Mouse (Mus musculus) MEL (cell line): ENCODE data around the gene Sgsm2. TPM values are rescaled to one million over a fixed set of nuclear protein-coding genes. Genes with fewer than 3 reads are reported as not detected.
A peak's percentile ranks its signal among the peaks of the same experiment; 100 is the strongest.

Source experiments
- DNase-seq: peaks from one replicate; pipeline ENCODE4 v3.0.0; 2011; ENCODE audit warnings: low read depth, low spot score
- H3K27ac ChIP-seq: 2 replicates; pipeline ENCODE4 v1.5.1; 2012; ENCODE audit warnings: low read depth, mild to moderate bottlenecking, control low read depth, low read length, moderate library complexity; ENCODE audit not compliant: control insufficient read depth
- H3K27me3 ChIP-seq, 2 experiments: fragments of 150-350 bp in 1 of 2; sonication (generic) in 1 of 2; 2 replicates each; pipeline ENCODE4 v1.6.1; 2012; ENCODE audit warnings: low read length in 2 of 2, mild to moderate bottlenecking in 2 of 2, improper control_type of control experiment in 1 of 2, moderate library complexity in 1 of 2; ENCODE audit not compliant: insufficient read depth in 2 of 2, control insufficient read depth in 1 of 2
- H3K36me3 ChIP-seq, 2 experiments: 2 replicates each; pipeline ENCODE4 v1.6.1; 2012 to 2014; ENCODE audit warnings: low read length in 2 of 2, improper control_type of control experiment in 1 of 2, inconsistent platforms in 1 of 2, mild to moderate bottlenecking in 1 of 2; ENCODE audit not compliant: insufficient read depth in 2 of 2, control insufficient read depth in 1 of 2
- H3K4me1 ChIP-seq, 2 experiments: fragments of 150-350 bp in 1 of 2; sonication (generic) in 1 of 2; 2 replicates each; pipeline ENCODE4 v1.6.1; 2012; ENCODE audit warnings: low read length in 2 of 2, improper control_type of control experiment in 1 of 2, mild to moderate bottlenecking in 1 of 2; ENCODE audit not compliant: insufficient read depth in 2 of 2, control insufficient read depth in 1 of 2
- H3K4me3 ChIP-seq, 2 experiments: fragments of 150-350 bp in 1 of 2; sonication (generic) in 1 of 2; 2 replicates each; pipeline ENCODE4 v1.5.1; 2012; ENCODE audit warnings: low read depth in 2 of 2, low read length in 2 of 2, mild to moderate bottlenecking in 2 of 2, moderate library complexity in 2 of 2, control low read depth in 1 of 2, improper control_type of control experiment in 1 of 2; ENCODE audit not compliant: control insufficient read depth in 1 of 2, insufficient read depth in 1 of 2
- H3K79me2 ChIP-seq: 2 replicates; pipeline ENCODE4 v1.6.1; 2012; ENCODE audit warnings: mild to moderate bottlenecking, low read length, moderate library complexity; ENCODE audit not compliant: control insufficient read depth, poor library complexity, insufficient read depth
- H3K9ac ChIP-seq: 2 replicates; pipeline ENCODE4 v1.6.1; 2012; ENCODE audit warnings: low read depth, mild to moderate bottlenecking, control low read depth, low read length, moderate library complexity; ENCODE audit not compliant: control insufficient read depth, poor library complexity, severe bottlenecking
- H3K9me3 ChIP-seq: fragments of 150-350 bp; sonication (generic); replicated peaks from 2 replicates; pipeline ENCODE4 v1.6.1; 2012; ENCODE audit warnings: mild to moderate bottlenecking, low read length, improper control_type of control experiment, moderate library complexity; ENCODE audit not compliant: insufficient read depth
- ELF1 ChIP-seq: IDR thresholded peaks from 2 replicates; pipeline ENCODE4 v1.6.1; 2014; ENCODE audit warnings: low read depth, mild to moderate bottlenecking, inconsistent platforms, low read length, improper control_type of control experiment, moderate library complexity
- EP300 ChIP-seq, 2 experiments: IDR thresholded peaks; 2 replicates each; pipeline ENCODE4 v1.6.1; 2011; ENCODE audit warnings: improper control_type of control experiment in 2 of 2, low read length in 2 of 2, low read depth in 1 of 2, mild to moderate bottlenecking in 1 of 2
- ETS1 ChIP-seq: IDR thresholded peaks from 2 replicates; pipeline ENCODE4 v1.6.1; 2012; ENCODE audit warnings: low read depth, mild to moderate bottlenecking, inconsistent platforms, low read length, improper control_type of control experiment, moderate library complexity
- GATA1 ChIP-seq: IDR thresholded peaks from 2 replicates; pipeline ENCODE4 v1.6.1; 2011; ENCODE audit warnings: low read depth, low read length, improper control_type of control experiment
- MAX ChIP-seq: IDR thresholded peaks from 2 replicates; pipeline ENCODE4 v1.6.1; 2011; ENCODE audit warnings: low read length, improper control_type of control experiment
- MAZ ChIP-seq: IDR thresholded peaks from 2 replicates; pipeline ENCODE4 v1.6.1; 2012; ENCODE audit warnings: low read depth, mild to moderate bottlenecking, inconsistent platforms, low read length, improper control_type of control experiment
- MYC ChIP-seq: IDR thresholded peaks from 2 replicates; pipeline ENCODE4 v1.6.1; 2011; ENCODE audit warnings: low read depth, mild to moderate bottlenecking, low read length, improper control_type of control experiment, moderate library complexity
- NELFE ChIP-seq: IDR thresholded peaks from 2 replicates; pipeline ENCODE4 v1.6.1; 2011; ENCODE audit warnings: low read depth, low read length, improper control_type of control experiment
- NRF1 ChIP-seq: IDR thresholded peaks from 2 replicates; pipeline ENCODE4 v1.6.1; 2014; ENCODE audit warnings: low read depth, mild to moderate bottlenecking, inconsistent platforms, low read length, improper control_type of control experiment, moderate library complexity; ENCODE audit not compliant: poor library complexity, insufficient read depth, severe bottlenecking
- POLR2A ChIP-seq, 2 experiments: IDR thresholded peaks; 2 replicates each; pipeline ENCODE4 v1.6.1; 2011 to 2012; ENCODE audit warnings: low read length in 2 of 2, mild to moderate bottlenecking in 2 of 2, control low read depth in 1 of 2, improper control_type of control experiment in 1 of 2, low read depth in 1 of 2, moderate library complexity in 1 of 2; ENCODE audit not compliant: control insufficient read depth in 1 of 2, insufficient read depth in 1 of 2, poor library complexity in 1 of 2
- POLR2AphosphoS2 ChIP-seq: IDR thresholded peaks from 2 replicates; pipeline ENCODE4 v1.6.1; 2011; ENCODE audit warnings: low read length, improper control_type of control experiment
- SMC3 ChIP-seq: IDR thresholded peaks from 2 replicates; pipeline ENCODE4 v1.6.1; 2011; ENCODE audit warnings: low read depth, low read length, improper control_type of control experiment
- TBP ChIP-seq: IDR thresholded peaks from 2 replicates; pipeline ENCODE4 v1.8.0; 2011; ENCODE audit warnings: low read depth, low read length, improper control_type of control experiment
- TCF12 ChIP-seq: IDR thresholded peaks from 2 replicates; pipeline ENCODE4 v1.6.1; 2014; ENCODE audit warnings: low read depth, mild to moderate bottlenecking, inconsistent platforms, low read length, improper control_type of control experiment, moderate library complexity
- UBTF ChIP-seq: IDR thresholded peaks from 2 replicates; pipeline ENCODE4 v1.6.1; 2012; ENCODE audit warnings: low read depth, mild to moderate bottlenecking, inconsistent platforms, low read length, improper control_type of control experiment, moderate library complexity, borderline replicate concordance; ENCODE audit not compliant: insufficient read depth
- ZMIZ1 ChIP-seq: IDR thresholded peaks from 2 replicates; pipeline ENCODE4 v1.6.1; 2012; ENCODE audit warnings: low read depth, mild to moderate bottlenecking, inconsistent platforms, low read length, improper control_type of control experiment, moderate library complexity
- polyA plus RNA-seq, 2 experiments: library from polyadenylated mRNA; stranded (reverse) in 1 of 2; unstranded in 1 of 2; fragments of >175 nt in 1 of 2; fragments of >200 nt in 1 of 2; gene quantifications; 2 replicates each; pipeline versions ENCODE4 v1.2.1 to v1.2.4; 2012; ENCODE audit warnings: low replicate concordance in 2 of 2, low read depth in 1 of 2; ENCODE audit not compliant: insufficient read length in 2 of 2, insufficient read depth in 1 of 2, missing spikeins in 1 of 2
- total RNA-seq: library from RNA; depleted of rRNA; stranded (reverse); fragments of 300-350 nt; gene quantifications from 2 replicates; pipeline ENCODE4 v1.2.3, GENCODE M21; 2012

Gene Sgsm2
- total and polyA plus RNA-seq, 3 experiments: 7.2 to 15.1 TPM; not detected in 1

GRCm38 (mm10) chr11:74829812-74830211 is 67.0 kb downstream of the Sgsm2 start:
- Histone ChIP-seq H3K9ac (peak overlapping the region; percentile 67), H3K4me1 (peaks cover 0 to 36% of the 10 kb centered on the region in 2 experiments; a peak in 3 of 4 replicates), H3K4me3 (peak overlapping the region; percentile 46 to 80), H3K36me3 (peaks cover 0 to 35% of the 10 kb centered on the region in 2 experiments; a peak in 2 of 4 replicates), H3K9me3 (no peaks in the 10 kb centered on the region), H3K27ac (peak overlapping the region; percentile 88), H3K79me2 (peaks cover 31% of the 10 kb centered on the region), H3K27me3 (no peaks in the 10 kb centered on the region)
- peak; percentile 98 for DNase-seq
- TF ChIP-seq EP300 (IDR thresholded peaks at IDR 0.05; ENCODE audit: low read depth in 1 of 2, low read length in 2 of 2): peak in 1 of 2 experiments; percentile 28; a peak in 1 of 4 replicates
- peak; percentile 55; the same call in 1 of the 2 replicates for TF ChIP-seq NELFE
- no peak for TF ChIP-seq ETS1
- TF ChIP-seq TCF12: peak; percentile 50; the same call in 1 of the 2 replicates
- TF ChIP-seq ELF1: peak; percentile 87
- TF ChIP-seq GATA1: peak; percentile 42; the same call in 1 of the 2 replicates
- peak; percentile 87 for TF ChIP-seq ZMIZ1
- no peak; the same call in 1 of the 2 replicates for TF ChIP-seq MYC
- peak in 1 of 2 experiments; percentile 59; a peak in 3 of 4 replicates for TF ChIP-seq POLR2A (IDR thresholded peaks at IDR 0.05; ENCODE audit: control insufficient read depth in 1 of 2, insufficient read depth in 1 of 2, low read depth in 1 of 2, low read length in 2 of 2, poor library complexity in 1 of 2)
- peak; percentile 62; the same call in 1 of the 2 replicates for TF ChIP-seq TBP
- no peak for TF ChIP-seq MAX
- 0 out of 2 replicates have a peak, but pooled peaks have one; percentile 60 for TF ChIP-seq UBTF
- TF ChIP-seq SMC3: peak; percentile 15; the same call in 1 of the 2 replicates
- peak; percentile 19 for TF ChIP-seq POLR2AphosphoS2
- TF ChIP-seq NRF1: peak; percentile 52

- H3K79me2 ChIP-seq: peaks cover 24% of the 10 kb centered on the region
- H3K9me3 ChIP-seq: no peaks in the 10 kb centered on the region
- H3K9ac ChIP-seq: peak overlapping the region; percentile 53
- peak overlapping the region; percentile 88 for H3K27ac ChIP-seq
- H3K4me1 ChIP-seq: peaks cover 0 to 36% of the 10 kb centered on the region in 2 experiments; a peak in 3 of 4 replicates
- no peaks in the 10 kb centered on the region for H3K27me3 ChIP-seq
- peak overlapping the region; percentile 46 to 80 for H3K4me3 ChIP-seq
- peaks cover 0 to 35% of the 10 kb centered on the region in 2 experiments; a peak in 2 of 4 replicates for H3K36me3 ChIP-seq
- DNase-seq: no peak
- TF ChIP-seq MAZ: 0 out of 2 replicates have a peak, but pooled peaks have one; percentile 1
- peak; percentile 12; the same call in 1 of the 2 replicates for TF ChIP-seq POLR2AphosphoS2
- no peak for TF ChIP-seq MYC
- TF ChIP-seq, all 39 proteins: peak for 2
These were observed 67.8 kb downstream of the Sgsm2 start for GRCm38 (mm10) chr11:74828965-74829550.
